Mouse (Mus musculus) heart, embryonic 14.5 days (tissue): ENCODE measurements around the gene Pramef8. TPM values are rescaled to one million over a fixed set of nuclear protein-coding genes. Genes with fewer than 3 reads are reported as not detected.
A peak's percentile ranks its signal among the peaks of the same experiment; 100 is the strongest.
"Not testable (repeated sequence)": the region's sequence is repeated elsewhere in the genome, so short reads cannot be mapped to it uniquely, and the experiment has no call there.

Experiments
- ATAC-seq: fragments of 200-750 bp; cut with Nextera tagmentation; 2 replicates; pipeline ENCODE4 v1.8.0; 2017; ENCODE audit warnings: low read depth, moderate TSS enrichment; ENCODE audit not compliant: insufficient number of reproducible peaks, insufficient read depth, low FRiP score
- H3K27ac ChIP-seq, 2 experiments: fragments of 200-500 bp in 1 of 2; fragments of 300-500 bp in 1 of 2; sonication (generic) in 1 of 2; replicated peaks in 1 of 2; 2 replicates each; pipeline ENCODE4 v1.5.1; 2012 to 2014; ENCODE audit warnings: low read depth in 2 of 2, low read length in 2 of 2, control low read depth in 1 of 2, mild to moderate bottlenecking in 1 of 2, mixed read lengths in 1 of 2; ENCODE audit not compliant: control insufficient read depth in 1 of 2, insufficient read depth in 1 of 2
- H3K27me3 ChIP-seq: fragments of 300-500 bp; sonication (generic); 2 replicates; pipeline ENCODE4 v1.6.1; 2014; ENCODE audit warnings: mild to moderate bottlenecking, low read length, control low read depth; ENCODE audit not compliant: control insufficient read depth, insufficient read depth
- H3K36me3 ChIP-seq: fragments of 300-500 bp; sonication (generic); 2 replicates; pipeline ENCODE4 v1.6.1; 2014; ENCODE audit warnings: mild to moderate bottlenecking, control low read depth, low read length, mixed read lengths; ENCODE audit not compliant: control insufficient read depth, insufficient read depth
- H3K4me1 ChIP-seq, 2 experiments: fragments of 200-500 bp in 1 of 2; fragments of 300-500 bp in 1 of 2; sonication (generic) in 1 of 2; 2 replicates each; pipeline ENCODE4 v1.6.1; 2012 to 2014; ENCODE audit warnings: low read length in 2 of 2, control low read depth in 1 of 2, mixed read lengths in 1 of 2; ENCODE audit not compliant: control insufficient read depth in 2 of 2, insufficient read depth in 2 of 2
- H3K4me2 ChIP-seq: fragments of 300-500 bp; sonication (generic); 2 replicates; pipeline ENCODE4 v1.6.1; 2014; ENCODE audit warnings: mild to moderate bottlenecking, low read length
- H3K4me3 ChIP-seq, 2 experiments: fragments of 200-500 bp in 1 of 2; fragments of 300-500 bp in 1 of 2; sonication (generic) in 1 of 2; 2 replicates each; pipeline ENCODE4 v1.5.1; 2012 to 2014; ENCODE audit warnings: low read length in 2 of 2, mild to moderate bottlenecking in 2 of 2, control low read depth in 1 of 2, low read depth in 1 of 2, moderate library complexity in 1 of 2; ENCODE audit not compliant: control insufficient read depth in 1 of 2, insufficient read depth in 1 of 2
- H3K9ac ChIP-seq: fragments of 300-500 bp; sonication (generic); 2 replicates; pipeline ENCODE4 v1.6.1; 2014; ENCODE audit warnings: mild to moderate bottlenecking, low read length
- H3K9me3 ChIP-seq: fragments of 300-500 bp; sonication (generic); 2 replicates; pipeline ENCODE4 v1.6.1; 2016; ENCODE audit warnings: low read length, control low read depth; ENCODE audit not compliant: control insufficient read depth
- WGBS: fragments of 180-500 bp; shearing (Covaris S2); extraction: QIAGEN DNeasy Blood & Tissue Kit; methylation state at CpG from one replicate; pipeline ENCODE4 v1.1.7; 2014; 5-methylcytosine and 5-hydroxymethylcytosine counted together
- polyA plus RNA-seq: library from polyadenylated mRNA; unstranded; fragments of >200 nt; fragmentation: Nextera tagmentation; extraction: Ambion mirVana; gene quantifications from 2 replicates; pipeline ENCODE4 v1.2.1, GENCODE M21; 2014

The Pramef8 gene
- polyA plus RNA-seq, 1 experiment from 2014 or later = 12.7 TPM

GRCm38 (mm10) chr4:143388955-143389702 lies 23.1 kb upstream of the Pramef8 start:
- peak overlapping the region; percentile 41 to 42 for H3K4me3 ChIP-seq
- 9% methylated on average over 34 of the region's 43 CpGs for WGBS
- H3K27me3 ChIP-seq = no peaks in the 10 kb centered on the region
- peaks cover 2% of the 10 kb centered on the region; the same call in 1 of the 2 replicates for H3K9me3 ChIP-seq
- H3K27ac ChIP-seq = no peak overlapping the region
- ATAC-seq = no peak
- peak overlapping the region; percentile 64 for H3K9ac ChIP-seq
- H3K4me1 ChIP-seq = no peaks in the 10 kb centered on the region
- peak overlapping the region; percentile 67 for H3K4me2 ChIP-seq
- no peaks in the 10 kb centered on the region for H3K36me3 ChIP-seq

DNA sequence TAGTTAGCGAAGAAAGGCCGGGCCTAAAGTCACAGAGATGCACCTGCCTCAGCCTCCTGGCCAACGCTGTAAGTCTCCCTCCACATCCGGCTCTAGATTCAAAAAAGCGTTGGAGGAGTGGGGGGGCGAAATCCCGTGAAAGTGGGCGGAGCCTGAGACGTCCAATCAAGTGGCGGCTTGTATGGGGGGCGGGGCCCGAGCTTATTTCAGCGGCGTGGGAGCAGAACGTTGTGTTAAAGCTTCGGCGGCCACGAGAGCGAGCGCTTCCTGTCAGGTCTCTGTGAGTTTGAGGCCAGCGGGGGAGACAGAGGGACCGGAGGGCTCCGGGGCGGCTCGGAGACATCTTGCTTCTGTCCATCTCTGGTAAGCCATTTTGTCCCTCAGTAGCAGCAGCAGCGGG lies 18.0 kb upstream of the Pramef8 start, which contains the start of gene Pramel1:
Gene Pramel1 (plus strand): TSS at position 248 of the 400 bp plus-strand sequence.
- 72% methylated on average over 26 of the region's 26 CpGs for WGBS

GRCm38 (mm10) chr4:143411566-143412218 lies 534 bp upstream of the Pramef8 start:
- no peak overlapping the region for H3K27ac ChIP-seq
- ATAC-seq = no peak

More for the DNA sequence above, 18.0 kb upstream of the Pramef8 start, which contains the start of gene Pramel1:
- no peaks in the 10 kb centered on the region for H3K4me1 ChIP-seq
- H3K27ac ChIP-seq = no peak within 1 kb of the TSS
- no peak within 1 kb of the TSS for H3K4me3 ChIP-seq
- ATAC-seq = no peak
- H3K4me2 ChIP-seq = no peak within 1 kb of the TSS
- no peak within 1 kb of the TSS for H3K9ac ChIP-seq
- peaks cover 5% of the 10 kb centered on the region; the same call in 1 of the 2 replicates for H3K9me3 ChIP-seq
- no peaks in the 10 kb centered on the region for H3K27me3 ChIP-seq
- no peaks in the 10 kb centered on the region for H3K36me3 ChIP-seq

GRCm38 (mm10) chr4:143413621-143414020 lies 1.4 kb downstream of the Pramef8 start:
- H3K4me1 ChIP-seq = peaks cover 2 to 4% of the 10 kb centered on the region in 2 experiments; a peak in 2 of 4 replicates
- no peak overlapping the region for H3K4me2 ChIP-seq
- no peak for ATAC-seq
- H3K9me3 ChIP-seq = no peaks in the 10 kb centered on the region
- H3K27me3 ChIP-seq = no peaks in the 10 kb centered on the region
- peaks cover 40% of the 10 kb centered on the region for H3K36me3 ChIP-seq
- no peak overlapping the region for H3K27ac ChIP-seq
- H3K9ac ChIP-seq = no peak overlapping the region
- H3K4me3 ChIP-seq = no peak overlapping the region
- WGBS = 100% methylated on average over 1 of the region's 1 CpGs

More at GRCm38 (mm10) chr4:143411566-143412218, 534 bp upstream of the Pramef8 start:
- H3K4me3 ChIP-seq = peak overlapping the region; percentile 4 to 71; a peak in 2 of 4 replicates
- peaks cover 21% of the 10 kb centered on the region for H3K36me3 ChIP-seq
- WGBS = 69% methylated on average over 5 of the region's 5 CpGs
- H3K4me1 ChIP-seq = peaks cover 2 to 4% of the 10 kb centered on the region in 2 experiments; a peak in 2 of 4 replicates
- H3K9me3 ChIP-seq = no peaks in the 10 kb centered on the region
- peak overlapping the region; percentile 60 for H3K4me2 ChIP-seq
- H3K27me3 ChIP-seq = no peaks in the 10 kb centered on the region
- peak overlapping the region; percentile 78 for H3K9ac ChIP-seq

DNA sequence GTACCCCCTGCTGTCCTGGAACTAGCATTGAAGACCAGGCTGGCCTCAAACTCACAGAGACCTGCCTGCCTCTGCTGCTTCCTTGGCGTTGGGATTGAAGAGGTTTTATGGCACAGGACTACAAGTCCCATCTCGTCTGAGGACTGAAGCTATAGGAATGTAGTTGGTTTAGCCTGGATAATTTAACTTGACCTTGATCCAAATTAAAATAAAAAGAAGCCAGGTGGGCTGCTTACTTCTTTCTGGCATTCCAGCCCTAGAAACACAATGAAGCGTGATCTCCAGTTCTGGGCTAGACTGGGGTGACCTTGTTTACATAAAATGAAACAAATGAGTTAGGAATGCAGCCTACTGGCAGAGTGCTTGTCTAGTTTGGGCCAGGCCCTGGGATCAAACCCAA lies 1.9 kb downstream of the Pramef8 start:
- H3K36me3 ChIP-seq = peaks cover 45% of the 10 kb centered on the region
- peaks cover 2 to 4% of the 10 kb centered on the region in 2 experiments; a peak in 2 of 4 replicates for H3K4me1 ChIP-seq
- no peak overlapping the region for H3K27ac ChIP-seq
- no peaks in the 10 kb centered on the region for H3K9me3 ChIP-seq
- no peak overlapping the region for H3K4me3 ChIP-seq
- WGBS = 91% methylated on average over 3 of the region's 3 CpGs
- ATAC-seq = no peak
- no peak overlapping the region for H3K4me2 ChIP-seq
- H3K9ac ChIP-seq = no peak overlapping the region
- H3K27me3 ChIP-seq = no peaks in the 10 kb centered on the region

GRCm38 (mm10) chr4:143426770-143427169 lies 14.5 kb downstream of the Pramef8 start:
- not testable (repeated sequence) for H3K9me3 ChIP-seq, H3K4me3 ChIP-seq, H3K4me2 ChIP-seq, H3K27me3 ChIP-seq, H3K4me1 ChIP-seq, H3K27ac ChIP-seq, ATAC-seq, H3K36me3 ChIP-seq, H3K9ac ChIP-seq
- 55% methylated on average over 5 of the region's 5 CpGs for WGBS

GRCm38 (mm10) chr4:143450224-143450623 lies 38.0 kb downstream of the Pramef8 start, which contains the start of gene Oog4:
Oog4 (minus strand) TSS chr4:143450324.
- no peak within 1 kb of the TSS for H3K9ac ChIP-seq
- no peak for ATAC-seq
- no peak within 1 kb of the TSS for H3K27ac ChIP-seq
- H3K4me1 ChIP-seq = no peaks in the 10 kb centered on the region
- H3K4me2 ChIP-seq = no peak within 1 kb of the TSS
- H3K27me3 ChIP-seq = no peaks in the 10 kb centered on the region
- WGBS = 76% methylated on average over 3 of the region's 3 CpGs
- H3K4me3 ChIP-seq = no peak within 1 kb of the TSS
- H3K36me3 ChIP-seq = no peaks in the 10 kb centered on the region
- H3K9me3 ChIP-seq = no peaks in the 10 kb centered on the region
